In genomic region chr4:13147681-13148080, GRCm38 (mm10) we compare ENCODE assay signal across 19 mouse cellular contexts.
DNase-seq lines count a peak whose midpoint lies in the region; ATAC-seq lines count a peak whose summit lies in the region.
"Had no signal": no experiment of that assay in that cellular context is flagged by ENCODE, and none has a peak within 500 bp of the region (broad histone marks: within the 10 kb centered on the region; RNA-seq: fewer than 3 reads in every experiment).

No protein-coding gene starts in this region.

- DNase-seq in cerebellum, adult 11-12 months: peak; percentile 25
- DNase-seq in brain, adult 2 months (ENCODE audit: low read depth, low spot score): peak; percentile 4
- DNase-seq in cerebellum, adult 8-10 months: peak; percentile 16
- peak; percentile 22 to 40 for DNase-seq in cerebellum, postnatal 25 days
- DNase-seq in thymus, postnatal 36 days: no peak
- DNase-seq in right cerebral cortex, postnatal 4 days: no peak
- DNase-seq: adrenal gland, adult 8-10 months; gastrocnemius, postnatal 10 days; heart, postnatal 10 days; kidney, postnatal 25 days; liver, postnatal 0 days; lung, postnatal 4 days; midbrain, embryonic 14.5 days; retina, postnatal 1 day; right cerebral cortex, postnatal 14 days; thymus, postnatal 14 days had no signal

- ATAC-seq in cerebellum, adult (ENCODE audit: insufficient number of reproducible peaks, low FRiP score, low TSS enrichment): no peak
- ATAC-seq: intestine, postnatal 0 days; liver, embryonic 12.5 days; liver, postnatal 0 days had no signal

Comparison
In these comparisons a context has a peak if more than half of its experiments do, and no peak if none do; other contexts are left out.
1. DNase-seq: peak in cerebellum, adult 11-12 months (single experiment), brain, adult 2 months (single experiment), cerebellum, adult 8-10 months (single experiment) and cerebellum, postnatal 25 days (2 of 2); none in thymus, postnatal 36 days (0 of 2) and right cerebral cortex, postnatal 4 days (single experiment).